Mouse (Mus musculus) CH12.LX (cell line): Measurements from ENCODE around the gene Mrgpre. TPM values are rescaled to one million over a fixed set of nuclear protein-coding genes. Genes with fewer than 3 reads are reported as not detected.

ENCODE experiments used
- DNase-seq: peaks from one replicate; pipeline ENCODE4 v3.0.0-alpha.2; 2013; ENCODE audit errors: extremely low read depth
- H3K27ac ChIP-seq: 2 replicates; pipeline ENCODE4 v1.5.1; 2012; ENCODE audit warnings: low read depth, mild to moderate bottlenecking, control low read depth, moderate library complexity; ENCODE audit not compliant: insufficient read depth
- H3K27me3 ChIP-seq: replicated peaks from 2 replicates; pipeline ENCODE3; 2012; ENCODE audit warnings: inconsistent platforms
- H3K36me3 ChIP-seq, 2 experiments: replicated peaks in 1 of 2; 2 replicates each; pipeline versions ENCODE3 to v1.6.1; 2012; ENCODE audit warnings: inconsistent platforms in 1 of 2, low read length in 1 of 2, mild to moderate bottlenecking in 1 of 2, mixed read lengths in 1 of 2, moderate library complexity in 1 of 2; ENCODE audit not compliant: control insufficient read depth in 1 of 2, insufficient read depth in 1 of 2
- H3K4me1 ChIP-seq, 2 experiments: 2 replicates each; pipeline ENCODE4 v1.6.1; 2012; ENCODE audit warnings: inconsistent platforms in 1 of 2, moderate library complexity in 1 of 2; ENCODE audit not compliant: insufficient read depth in 2 of 2, control insufficient read depth in 1 of 2
- H3K4me2 ChIP-seq: 2 replicates; pipeline ENCODE4 v1.6.1; 2012; ENCODE audit warnings: low read depth, mild to moderate bottlenecking, control low read depth; ENCODE audit not compliant: poor library complexity, insufficient read depth, severe bottlenecking
- H3K4me3 ChIP-seq, 3 experiments: fragments of 150-350 bp in 1 of 3; sonication (generic) in 1 of 3; replicated peaks in 1 of 3; 2 replicates each; pipeline versions ENCODE3 to v1.5.1; 2011 to 2012; ENCODE audit warnings: low read depth in 2 of 3, low read length in 2 of 3, mild to moderate bottlenecking in 2 of 3, moderate library complexity in 2 of 3, control low read depth in 1 of 3, improper control_type of control experiment in 1 of 3, inconsistent platforms in 1 of 3, mixed read lengths in 1 of 3; ENCODE audit not compliant: poor library complexity in 1 of 3
- H3K79me2 ChIP-seq: replicated peaks from 2 replicates; pipeline ENCODE4 v1.6.1; 2012; ENCODE audit warnings: mild to moderate bottlenecking, moderate library complexity; ENCODE audit not compliant: control insufficient read depth, poor library complexity, insufficient read depth, severe bottlenecking; ENCODE audit errors: extremely low read depth
- H3K9ac ChIP-seq: 2 replicates; pipeline ENCODE4 v1.6.1; 2012; ENCODE audit warnings: low read depth, mild to moderate bottlenecking, control low read depth, moderate library complexity; ENCODE audit not compliant: insufficient read depth
- H3K9me3 ChIP-seq: replicated peaks from 2 replicates; pipeline ENCODE3; 2012; ENCODE audit warnings: low read length, inconsistent platforms, mixed read lengths
- BHLHE40 ChIP-seq: IDR thresholded peaks from 2 replicates; pipeline ENCODE4 v1.6.1; 2011; ENCODE audit warnings: mild to moderate bottlenecking, low read depth, low read length, improper control_type of control experiment
- CHD2 ChIP-seq: IDR thresholded peaks from 2 replicates; pipeline ENCODE4 v1.6.1; 2011; ENCODE audit warnings: low read length, improper control_type of control experiment
- CTCF ChIP-seq, 2 experiments: IDR thresholded peaks in 1 of 2; conservative IDR thresholded peaks in 1 of 2; 2 replicates each; pipeline ENCODE4 v1.5.1; 2011 to 2012; ENCODE audit warnings: low read depth in 2 of 2, low read length in 2 of 2, improper control_type of control experiment in 1 of 2, inconsistent platforms in 1 of 2, mild to moderate bottlenecking in 1 of 2, moderate library complexity in 1 of 2
- ELF1 ChIP-seq: IDR thresholded peaks from 2 replicates; pipeline ENCODE4 v1.6.1; 2014; ENCODE audit warnings: low read depth, mild to moderate bottlenecking, inconsistent platforms, low read length, improper control_type of control experiment
- ETS1 ChIP-seq: conservative IDR thresholded peaks from 2 replicates; pipeline ENCODE4 v1.6.1; 2012; ENCODE audit warnings: low read depth, mild to moderate bottlenecking, inconsistent platforms, low read length, improper control_type of control experiment, moderate library complexity
- MAX ChIP-seq: IDR thresholded peaks from 2 replicates; pipeline ENCODE4 v1.6.1; 2011; ENCODE audit warnings: low read length, improper control_type of control experiment
- MAZ ChIP-seq: IDR thresholded peaks from 2 replicates; pipeline ENCODE4 v1.6.1; 2012; ENCODE audit warnings: low read depth, mild to moderate bottlenecking, inconsistent platforms, low read length, improper control_type of control experiment, moderate library complexity
- MEF2A ChIP-seq: IDR thresholded peaks from 2 replicates; pipeline ENCODE4 v1.6.1; 2014; ENCODE audit warnings: low read depth, mild to moderate bottlenecking, inconsistent platforms, low read length, improper control_type of control experiment, borderline replicate concordance
- MYC ChIP-seq: IDR thresholded peaks from 2 replicates; pipeline ENCODE4 v1.6.1; 2011; ENCODE audit warnings: low read depth, mild to moderate bottlenecking, improper control_type of control experiment, low read length
- NRF1 ChIP-seq: IDR thresholded peaks from 2 replicates; pipeline ENCODE4 v1.6.1; 2014; ENCODE audit warnings: low read depth, mild to moderate bottlenecking, inconsistent platforms, low read length, improper control_type of control experiment, moderate library complexity
- POLR2A ChIP-seq: IDR thresholded peaks from 2 replicates; pipeline ENCODE4 v1.6.1; 2011; ENCODE audit warnings: low read depth, mild to moderate bottlenecking, improper control_type of control experiment, low read length
- RAD21 ChIP-seq: IDR thresholded peaks from 2 replicates; pipeline ENCODE4 v1.6.1; 2011; ENCODE audit warnings: low read depth, mild to moderate bottlenecking, low read length, improper control_type of control experiment, moderate library complexity
- RCOR1 ChIP-seq: conservative IDR thresholded peaks from 2 replicates; pipeline ENCODE4 v1.6.1; 2012; ENCODE audit warnings: low read depth, mild to moderate bottlenecking, inconsistent platforms, low read length, improper control_type of control experiment
- SMC3 ChIP-seq: IDR thresholded peaks from 2 replicates; pipeline ENCODE4 v1.6.1; 2011; ENCODE audit warnings: low read depth, low read length, improper control_type of control experiment
- TBP ChIP-seq: conservative IDR thresholded peaks from 2 replicates; pipeline ENCODE4 v1.6.1; 2011; ENCODE audit warnings: low read depth, low read length, improper control_type of control experiment
- UBTF ChIP-seq: IDR thresholded peaks from 2 replicates; pipeline ENCODE4 v1.6.1; 2012; ENCODE audit warnings: low read depth, mild to moderate bottlenecking, inconsistent platforms, low read length, improper control_type of control experiment, moderate library complexity
- USF2 ChIP-seq: conservative IDR thresholded peaks from 2 replicates; pipeline ENCODE4 v1.6.1; 2011; ENCODE audit warnings: low read depth, low read length, improper control_type of control experiment
- ZNF384 ChIP-seq: IDR thresholded peaks from 2 replicates; pipeline ENCODE4 v1.6.1; 2012; ENCODE audit warnings: low read depth, low read length, improper control_type of control experiment, inconsistent platforms
- dilution Hi-C: fragments of 300-500 bp; cut with MboI; formaldehyde crosslinking; loops from 2 replicates; pipeline ENCODE4 v1.14.3; 2020; ENCODE audit warnings: low sequenced_read_pairs; ENCODE audit not compliant: extremely low pct_unique_long_range_greater_than_20kb, extremely low pct_ligation_motif_present
- in situ Hi-C: fragments of 300-500 bp; cut with MboI; formaldehyde crosslinking; loops from 3 replicates; pipeline ENCODE4 v1.14.3; 2019; ENCODE audit warnings: low sequenced_read_pairs, low pct_ligation_motif_present, low pct_unique_long_range_greater_than_20kb, mixed read lengths
- polyA plus RNA-seq: library from polyadenylated mRNA; unstranded; fragments of >175 nt; gene quantifications from 2 replicates; pipeline ENCODE4 v1.2.1, GENCODE M21; 2012; ENCODE audit warnings: low read depth; ENCODE audit not compliant: insufficient read length
- total RNA-seq, 2 experiments: library from RNA; depleted of rRNA; stranded (reverse); fragments of 300-350 nt in 1 of 2; fragments of >200 nt in 1 of 2; gene quantifications; 2 replicates each; pipeline ENCODE4 v1.2.3; 2012 to 2014

The Mrgpre gene
- total and polyA plus RNA-seq, 3 experiments, result 0.68 to 3.5 (median 1.3) TPM

- Histone ChIP-seq H3K36me3 (peaks cover 34 to 87% of the 10 kb centered on the region in 2 experiments), H3K79me2 (no peaks in the 10 kb centered on the region), H3K9ac (no peak overlapping the region)
- no peak for TF ChIP-seq ZNF384
- no peak for TF ChIP-seq POLR2A
- TF ChIP-seq UBTF, result no peak
- TF ChIP-seq ELF1, result no peak
- TF ChIP-seq MAZ, result no peak
- TF ChIP-seq ETS1, result no peak
- no peak for TF ChIP-seq USF2
- no peak for TF ChIP-seq BHLHE40
- TF ChIP-seq CHD2, result no peak
- no peak for TF ChIP-seq MEF2A
- TF ChIP-seq, all 38 proteins: peak for 0
- H3K27ac ChIP-seq, result no peak overlapping the region
- no peaks in the 10 kb centered on the region for H3K9me3 ChIP-seq
- H3K4me1 ChIP-seq, result no peaks in the 10 kb centered on the region
- no peak overlapping the region for H3K4me3 ChIP-seq
- in situ Hi-C loops (no loop called here), dilution Hi-C loops (no loop called here)
- no peaks in the 10 kb centered on the region for H3K27me3 ChIP-seq
- no peak overlapping the region for H3K4me2 ChIP-seq
- no peak for DNase-seq
These were observed 14.5 kb upstream of the Mrgpre start for GRCm38 (mm10) chr7:143798783-143799182.

GRCm38 (mm10) chr7:143793121-143793520 is 8.8 kb upstream of the Mrgpre start:
- dilution Hi-C loops (no loop called here), in situ Hi-C loops (no loop called here)
- Histone ChIP-seq H3K79me2 (no peaks in the 10 kb centered on the region), H3K4me1 (0 out of 4 replicates have a peak, but pooled peaks cover 0 to 2% of the 10 kb centered on the region in 2 experiments), H3K27me3 (no peaks in the 10 kb centered on the region), H3K27ac (no peak overlapping the region), H3K4me3 (no peak overlapping the region), H3K9me3 (peaks cover 5% of the 10 kb centered on the region), H3K9ac (no peak overlapping the region), H3K4me2 (no peak overlapping the region), H3K36me3 (peaks cover 9 to 31% of the 10 kb centered on the region in 2 experiments)
- DNase-seq, result peak; percentile 32
- TF ChIP-seq CHD2 (no peak), MYC (0 out of 2 replicates have a peak, but pooled peaks have one; percentile 15), RCOR1 (no peak), SMC3 (peak; percentile 59), ZNF384 (no peak), TBP (no peak), MAX (peak; percentile 37; the same call in 1 of the 2 replicates), RAD21 (peak; percentile 63), ELF1 (peak; percentile 50), CTCF (conservative IDR thresholded peaks at IDR 0.05 in 1 of 2, IDR thresholded peaks at IDR 0.05 in 1 of 2; ENCODE audit: low read depth in 2 of 2, low read length in 2 of 2) (peak; percentile 50 to 79; a peak in 3 of 4 replicates), NRF1 (no peak)
